Mouse (Mus musculus) cortical plate, adult 2 months (tissue): ENCODE results near the gene Adk.

Experiments used
- CTCF ChIP-seq: fragments of 200-500 bp; IDR thresholded peaks from 2 replicates; pipeline ENCODE4 v1.5.1; 2011; ENCODE audit warnings: mild to moderate bottlenecking, control low read depth, low read length; ENCODE audit not compliant: insufficient read depth; ENCODE audit errors: extremely low read depth
- POLR2A ChIP-seq: fragments of 200-500 bp; IDR thresholded peaks from 2 replicates; pipeline ENCODE4 v1.6.1; 2011; ENCODE audit warnings: mild to moderate bottlenecking, low read length, control low read depth; ENCODE audit not compliant: insufficient read depth; ENCODE audit errors: extremely low read depth

- TF ChIP-seq POLR2A: no peak
- TF ChIP-seq CTCF: no peak
Measured at GRCm38 (mm10) chr14:21062766-21063513, 10.6 kb downstream of the Adk start.
